Mouse (Mus musculus): ENCODE data around the gene Trpt1. TPM values are rescaled to one million over a fixed set of nuclear protein-coding genes. Genes with fewer than 3 reads are reported as not detected.

The Trpt1 gene
- polyA plus RNA-seq, 2 experiments, result 12.0 to 15.1 TPM

DNA sequence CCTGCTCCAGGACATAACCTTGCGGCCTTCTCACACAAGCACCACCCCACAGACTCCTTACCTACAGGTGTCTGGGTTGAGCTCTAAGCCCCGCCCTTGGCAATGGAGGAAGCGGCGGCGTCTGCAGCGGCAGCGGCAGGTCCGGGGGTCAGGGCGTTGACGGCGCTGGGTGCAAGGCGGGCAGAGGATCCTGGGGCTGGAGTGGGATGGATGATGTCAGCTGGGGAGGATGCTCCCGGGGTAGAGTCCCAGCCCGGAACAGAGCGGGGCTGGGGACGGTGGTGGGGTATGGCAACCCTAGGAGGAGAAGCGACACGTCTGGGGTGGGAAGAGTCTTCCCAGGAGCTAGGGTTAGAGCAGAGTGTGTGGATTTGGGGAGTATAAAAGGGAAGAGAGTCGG lies 10.6 kb upstream of the Trpt1 start:
- Histone ChIP-seq H3K4me2 (replicated peaks; ENCODE audit: low read depth, low read length, severe bottlenecking) (no peak overlapping the region), H3K4me1 (ENCODE audit: control insufficient read depth, insufficient read depth, low read length) (peaks cover 17% of the 10 kb centered on the region), H3K27me3 (ENCODE audit: control insufficient read depth, insufficient read depth, low read length) (no peaks in the 10 kb centered on the region), H3K36me3 (ENCODE audit: control insufficient read depth, insufficient read depth, low read length) (peaks cover 31% of the 10 kb centered on the region), H3K27ac (replicated peaks; ENCODE audit: low read depth, low read length) (no peak overlapping the region), H3K4me3 (replicated peaks; ENCODE audit: low read length) (no peak overlapping the region), H3K9me3 (ENCODE audit: control insufficient read depth, low read length) (no peaks in the 10 kb centered on the region), H3K9ac (ENCODE audit: low read depth, low read length, severe bottlenecking) (no peak overlapping the region)
- no peak for TF ChIP-seq POLR2A (IDR thresholded peaks at IDR 0.05; ENCODE audit: borderline replicate concordance, extremely low read depth, insufficient read depth, insufficient read length)
- no peak for DNase-seq (ENCODE audit: low spot score)
- no peak for ATAC-seq (ENCODE audit: low FRiP score, low read depth)
- 79% methylated on average over 19 of the region's 19 CpGs for WGBS

DNA sequence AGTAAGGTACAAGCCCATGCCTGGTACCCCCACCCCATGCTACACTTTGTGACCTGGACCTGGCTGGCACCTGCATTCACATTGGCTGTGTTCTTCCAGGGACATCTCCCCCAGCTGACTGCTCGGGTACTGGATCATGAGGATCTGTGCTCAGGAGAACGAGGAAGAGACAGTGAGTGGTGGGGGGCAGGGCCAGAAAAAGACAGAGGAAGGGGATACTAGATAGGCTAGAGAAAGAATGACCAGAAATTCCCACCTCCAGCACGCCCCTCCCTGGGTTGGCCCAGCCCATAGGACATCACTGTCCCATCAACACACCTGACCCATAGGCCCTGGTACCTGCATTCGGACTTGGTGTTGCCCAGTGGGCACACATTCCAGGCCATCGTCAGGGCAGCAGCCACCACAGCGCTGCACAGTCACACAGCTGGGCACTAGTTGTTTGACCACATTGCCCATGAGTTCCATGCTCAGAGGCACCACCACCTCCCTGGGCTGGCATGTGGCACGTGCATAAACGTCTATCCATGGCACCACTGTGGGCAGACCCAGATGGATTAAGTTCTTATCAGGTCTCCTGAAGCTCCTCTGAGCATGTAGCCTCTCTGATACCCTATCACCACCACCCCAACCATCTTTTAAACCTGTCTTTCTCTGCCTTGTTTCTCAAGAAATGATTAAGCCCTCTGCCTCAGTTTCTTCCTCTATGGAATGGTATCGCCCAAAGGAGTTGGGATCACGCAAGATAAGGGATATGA lies 9.8 kb upstream of the Trpt1 start:
- ATAC-seq (ENCODE audit: low FRiP score, low read depth), result no peak
- Histone ChIP-seq H3K36me3 (ENCODE audit: control insufficient read depth, insufficient read depth, low read length) (peaks cover 31% of the 10 kb centered on the region), H3K9ac (ENCODE audit: low read depth, low read length, severe bottlenecking) (peak overlapping the region; percentile 88; the same call in 1 of the 2 replicates), H3K27me3 (ENCODE audit: control insufficient read depth, insufficient read depth, low read length) (no peaks in the 10 kb centered on the region), H3K27ac (replicated peaks; ENCODE audit: low read depth, low read length) (no peak overlapping the region), H3K4me1 (ENCODE audit: control insufficient read depth, insufficient read depth, low read length) (peaks cover 15% of the 10 kb centered on the region), H3K4me3 (replicated peaks; ENCODE audit: low read length) (peak overlapping the region; percentile 82), H3K4me2 (replicated peaks; ENCODE audit: low read depth, low read length, severe bottlenecking) (peak overlapping the region; percentile 83), H3K9me3 (ENCODE audit: control insufficient read depth, low read length) (no peaks in the 10 kb centered on the region)
- no peak for TF ChIP-seq POLR2A (IDR thresholded peaks at IDR 0.05; ENCODE audit: borderline replicate concordance, extremely low read depth, insufficient read depth, insufficient read length)
- 79% methylated on average over 10 of the region's 10 CpGs for WGBS
- no peak for DNase-seq (ENCODE audit: low spot score)

DNA sequence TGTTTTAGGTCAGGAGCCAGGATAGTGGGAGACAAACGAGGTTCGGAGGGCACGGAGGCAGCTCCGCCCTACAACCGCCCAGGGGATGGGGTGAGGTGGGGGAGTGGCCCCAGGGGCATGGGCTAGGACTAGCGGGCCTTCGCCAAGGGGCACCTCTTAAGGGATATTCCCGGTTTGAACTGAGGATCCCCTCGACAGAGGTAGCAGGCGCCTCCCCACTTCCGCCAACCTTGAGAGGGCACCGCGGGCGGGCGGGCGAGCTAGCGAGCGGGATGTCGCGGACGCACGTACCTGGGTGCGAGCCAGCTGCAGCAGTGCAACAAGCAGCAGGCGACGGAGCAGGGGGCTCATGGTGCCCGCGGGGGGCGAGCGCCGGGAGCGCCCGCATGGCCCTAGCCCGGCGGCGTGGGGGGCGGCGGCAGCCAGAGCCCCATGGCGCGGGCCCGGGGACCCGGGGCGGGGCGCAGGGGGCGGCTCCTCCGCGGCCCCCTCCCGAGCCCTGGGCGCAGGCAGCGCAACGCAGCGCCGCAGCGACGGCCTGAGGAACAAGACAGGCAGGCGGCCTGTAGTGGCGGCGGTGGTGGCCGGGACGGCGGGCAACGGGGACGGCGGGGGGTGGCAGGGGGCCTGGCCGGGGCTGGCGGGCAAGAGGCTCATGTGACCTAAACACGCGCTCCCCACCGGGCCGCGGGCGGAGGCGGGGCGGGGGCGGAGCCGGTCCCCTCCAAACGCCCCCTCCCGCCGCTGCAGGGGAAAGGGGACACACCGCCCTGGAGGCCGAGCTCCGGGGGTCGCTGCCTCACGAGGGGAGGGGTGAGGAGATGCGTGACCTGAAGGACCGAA lies 8.6 kb upstream of the Trpt1 start, which contains the start of gene Vegfb:
TSS of gene Vegfb (minus strand) at position 591 of the 843 bp plus-strand sequence.
- peaks cover 17% of the 10 kb centered on the region for H3K4me1 ChIP-seq (ENCODE audit: control insufficient read depth, insufficient read depth, low read length)
- peaks cover 28% of the 10 kb centered on the region for H3K36me3 ChIP-seq (ENCODE audit: control insufficient read depth, insufficient read depth, low read length)
- WGBS, result under 1% methylated on average over 34 of the region's 85 CpGs
- peak within 1 kb of the TSS; percentile 79 for H3K27ac ChIP-seq (replicated peaks; ENCODE audit: low read depth, low read length)
- peak within 1 kb of the TSS; percentile 88 for H3K9ac ChIP-seq (ENCODE audit: low read depth, low read length, severe bottlenecking)
- ATAC-seq (ENCODE audit: low FRiP score, low read depth) (peak; percentile 64), DNase-seq (ENCODE audit: low spot score) (peak; percentile 47)
- TF ChIP-seq POLR2A (IDR thresholded peaks at IDR 0.05; ENCODE audit: borderline replicate concordance, extremely low read depth, insufficient read depth, insufficient read length), result no peak
- H3K9me3 ChIP-seq (ENCODE audit: control insufficient read depth, low read length), result no peaks in the 10 kb centered on the region
- H3K4me2 ChIP-seq (replicated peaks; ENCODE audit: low read depth, low read length, severe bottlenecking), result peak within 1 kb of the TSS; percentile 83
- no peaks in the 10 kb centered on the region for H3K27me3 ChIP-seq (ENCODE audit: control insufficient read depth, insufficient read depth, low read length)
- H3K4me3 ChIP-seq (replicated peaks; ENCODE audit: low read length), result peak within 1 kb of the TSS; percentile 82

DNA sequence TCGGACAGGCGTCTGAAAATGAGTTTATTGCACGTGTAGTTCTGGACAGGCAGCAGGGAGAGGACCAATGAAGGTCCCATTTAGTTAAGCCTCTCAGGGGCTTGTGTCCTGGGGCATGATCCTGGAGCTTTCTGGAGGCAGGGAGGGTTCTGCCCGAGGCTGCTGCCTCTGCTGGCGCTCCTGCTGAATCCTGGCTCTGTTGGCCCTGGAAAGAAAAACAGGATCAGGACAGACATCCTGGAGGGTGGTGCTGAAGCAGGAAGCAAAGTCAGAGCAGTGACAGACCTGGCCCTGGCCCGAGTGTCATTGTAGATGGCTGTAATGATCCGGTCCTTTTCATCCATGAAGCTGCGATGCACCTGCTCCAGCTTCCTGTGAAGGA lies 8.0 kb upstream of the Trpt1 start:
- H3K9me3 ChIP-seq (ENCODE audit: control insufficient read depth, low read length), result no peaks in the 10 kb centered on the region
- DNase-seq (ENCODE audit: low spot score), result no peak
- H3K4me1 ChIP-seq (ENCODE audit: control insufficient read depth, insufficient read depth, low read length), result peaks cover 19% of the 10 kb centered on the region
- TF ChIP-seq POLR2A (IDR thresholded peaks at IDR 0.05; ENCODE audit: borderline replicate concordance, extremely low read depth, insufficient read depth, insufficient read length), result no peak
- peak overlapping the region; percentile 82 for H3K4me3 ChIP-seq (replicated peaks; ENCODE audit: low read length)
- H3K36me3 ChIP-seq (ENCODE audit: control insufficient read depth, insufficient read depth, low read length), result peaks cover 22% of the 10 kb centered on the region
- no peaks in the 10 kb centered on the region for H3K27me3 ChIP-seq (ENCODE audit: control insufficient read depth, insufficient read depth, low read length)
- peak overlapping the region; percentile 83 for H3K4me2 ChIP-seq (replicated peaks; ENCODE audit: low read depth, low read length, severe bottlenecking)
- 9% methylated on average over 8 of the region's 8 CpGs for WGBS
- H3K27ac ChIP-seq (replicated peaks; ENCODE audit: low read depth, low read length), result peak overlapping the region; percentile 79; the same call in 1 of the 2 replicates
- no peak; the same call in 1 of the 2 replicates for ATAC-seq (ENCODE audit: low FRiP score, low read depth)
- H3K9ac ChIP-seq (ENCODE audit: low read depth, low read length, severe bottlenecking), result peak overlapping the region; percentile 88

DNA sequence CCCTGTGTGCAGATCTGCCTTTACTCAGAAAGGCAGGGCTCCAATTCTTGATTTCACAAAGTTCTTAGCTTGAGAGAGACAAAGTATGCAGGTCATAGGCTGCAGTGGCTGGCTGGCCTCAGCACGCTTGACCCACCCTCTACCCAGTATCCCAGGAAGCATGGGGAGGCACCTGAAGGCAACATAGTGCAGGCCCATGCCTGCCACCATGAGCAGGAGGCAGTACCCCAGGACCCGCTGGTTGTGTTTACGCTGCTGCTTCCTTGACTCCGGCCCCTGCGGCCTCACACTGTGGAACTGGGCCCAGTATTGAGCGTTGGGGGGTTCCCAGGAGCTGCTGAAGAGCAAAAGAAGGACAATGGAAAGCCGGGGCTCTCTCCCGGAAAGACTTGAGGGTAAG lies 6.7 kb upstream of the Trpt1 start:
- WGBS, result 92% methylated on average over 8 of the region's 8 CpGs
- TF ChIP-seq POLR2A (IDR thresholded peaks at IDR 0.05; ENCODE audit: borderline replicate concordance, extremely low read depth, insufficient read depth, insufficient read length), result no peak
- Histone ChIP-seq H3K4me1 (ENCODE audit: control insufficient read depth, insufficient read depth, low read length) (peaks cover 23% of the 10 kb centered on the region), H3K27me3 (ENCODE audit: control insufficient read depth, insufficient read depth, low read length) (no peaks in the 10 kb centered on the region), H3K4me3 (replicated peaks; ENCODE audit: low read length) (no peak overlapping the region), H3K9me3 (ENCODE audit: control insufficient read depth, low read length) (no peaks in the 10 kb centered on the region), H3K9ac (ENCODE audit: low read depth, low read length, severe bottlenecking) (no peak overlapping the region), H3K27ac (replicated peaks; ENCODE audit: low read depth, low read length) (no peak overlapping the region), H3K36me3 (ENCODE audit: control insufficient read depth, insufficient read depth, low read length) (peaks cover 10% of the 10 kb centered on the region), H3K4me2 (replicated peaks; ENCODE audit: low read depth, low read length, severe bottlenecking) (no peak overlapping the region)
- ATAC-seq (ENCODE audit: low FRiP score, low read depth) (no peak), DNase-seq (ENCODE audit: low spot score) (no peak)

Measured in limb, embryonic 14.5 days (tissue).